Mouse (Mus musculus) colon, adult 2 months (tissue): ENCODE measurements around the gene Fbxo22. TPM values are rescaled to one million over a fixed set of nuclear protein-coding genes. Genes with fewer than 3 reads are reported as not detected.

Experiments
- polyA plus RNA-seq: library from polyadenylated mRNA; depleted of rRNA; stranded (reverse); fragments of >200 nt; gene quantifications from 2 replicates; pipeline ENCODE4 v1.2.3, GENCODE M21; 2012; rRNA removed

Gene Fbxo22
- 9.7 and 10.2 TPM in 2 replicates for polyA plus RNA-seq

GRCm38 (mm10) chr9:55208790-55209481 lies at the start of gene Fbxo22:
Fbxo22 (plus strand) TSS chr9:55208925.

Other genes with a start within 250 kb of the Fbxo22 start
- 0.19 TPM in 1 of 2 replicates, not detected in the other for gene Chrna5, start 228.0 kb upstream of the Fbxo22 start, polyA plus RNA-seq
- 3.4 and 4.3 TPM in 2 replicates for gene Chrna3, start 182.4 kb upstream of the Fbxo22 start, polyA plus RNA-seq
- 5.7 and 9.4 TPM in 2 replicates for gene Chrnb4, start 160.1 kb upstream of the Fbxo22 start, polyA plus RNA-seq
- gene Ube2q2, start 60.1 kb upstream of the Fbxo22 start, polyA plus RNA-seq = 15.8 and 17.3 TPM in 2 replicates
- 0.90 and 1.1 TPM in 2 replicates for gene Nrg4, start 117.9 kb downstream of the Fbxo22 start, polyA plus RNA-seq
- 0.90 and 1.2 TPM in 2 replicates for gene Tmem266, start 118.0 kb downstream of the Fbxo22 start, polyA plus RNA-seq